Mouse (Mus musculus) hindbrain, embryonic 11.5 days (tissue): ENCODE measurements around the gene H2-DMb1. TPM values are rescaled to one million over a fixed set of nuclear protein-coding genes. Genes with fewer than 3 reads are reported as not detected.

ENCODE experiments used
- ATAC-seq: fragments of 200-750 bp; cut with Nextera tagmentation; 2 replicates; pipeline ENCODE4 v1.8.0; 2017; ENCODE audit warnings: mild to moderate bottlenecking, moderate TSS enrichment, moderate library complexity; ENCODE audit not compliant: low FRiP score
- DNase-seq: peaks from one replicate; pipeline ENCODE4 v3.0.0-alpha.2; 2015; ENCODE audit warnings: low spot score
- H3K27ac ChIP-seq: fragments of 300-500 bp; sonication (generic); 2 replicates; pipeline ENCODE4 v1.5.1; 2014; ENCODE audit warnings: mild to moderate bottlenecking, low read depth, low read length
- H3K27me3 ChIP-seq: fragments of 300-500 bp; sonication (generic); 2 replicates; pipeline ENCODE4 v1.6.1; 2014; ENCODE audit warnings: mild to moderate bottlenecking, low read length, moderate library complexity, mixed read lengths; ENCODE audit not compliant: control insufficient read depth, insufficient read depth
- H3K36me3 ChIP-seq: fragments of 300-500 bp; sonication (generic); 2 replicates; pipeline ENCODE4 v1.6.1; 2014; ENCODE audit warnings: mild to moderate bottlenecking, low read length, moderate library complexity, mixed read lengths; ENCODE audit not compliant: control insufficient read depth, insufficient read depth
- H3K4me1 ChIP-seq: fragments of 300-500 bp; sonication (generic); replicated peaks from 2 replicates; pipeline ENCODE4 v1.6.1; 2014; ENCODE audit warnings: low read length, mixed read lengths; ENCODE audit not compliant: control insufficient read depth, insufficient read depth
- H3K4me2 ChIP-seq: fragments of 300-500 bp; sonication (generic); replicated peaks from 2 replicates; pipeline ENCODE4 v1.6.1; 2014; ENCODE audit warnings: mild to moderate bottlenecking, low read depth, low read length
- H3K4me3 ChIP-seq: fragments of 300-500 bp; sonication (generic); 2 replicates; pipeline ENCODE4 v1.5.1; 2014; ENCODE audit warnings: low read depth, low read length
- H3K9ac ChIP-seq: fragments of 300-500 bp; sonication (generic); 2 replicates; pipeline ENCODE4 v1.6.1; 2014; ENCODE audit warnings: low read depth, low read length
- H3K9me3 ChIP-seq: fragments of 300-500 bp; sonication (generic); 2 replicates; pipeline ENCODE4 v1.6.1; 2016; ENCODE audit warnings: low read length; ENCODE audit not compliant: control insufficient read depth
- WGBS: fragments of 180-500 bp; shearing (Covaris S2); extraction: QIAGEN DNeasy Blood & Tissue Kit; methylation state at CpG from one replicate; pipeline ENCODE4 v1.1.7; 2014; 5-methylcytosine and 5-hydroxymethylcytosine counted together
- polyA plus RNA-seq: library from polyadenylated mRNA; unstranded; fragments of >200 nt; fragmentation: Nextera tagmentation; extraction: Ambion mirVana; gene quantifications from 2 replicates; pipeline ENCODE4 v1.2.1, GENCODE M21; 2014

H2-DMb1 gene
- polyA plus RNA-seq, 1 experiment from 2014 or later = 0.94 TPM

GRCm38 (mm10) chr17:34205021-34205745 lies 52.3 kb downstream of the H2-DMb1 start:
- 19% methylated on average over 18 of the region's 18 CpGs for WGBS
- DNase-seq (no peak), ATAC-seq (no peak)

GRCm38 (mm10) chr17:34205746-34206176 lies 52.9 kb downstream of the H2-DMb1 start:
- Histone ChIP-seq H3K4me2 (no peak overlapping the region), H3K9ac (no peak overlapping the region), H3K9me3 (no peaks in the 10 kb centered on the region), H3K4me3 (no peak overlapping the region), H3K27ac (no peak overlapping the region), H3K4me1 (peaks cover 6% of the 10 kb centered on the region; the same call in 1 of the 2 replicates), H3K36me3 (no peaks in the 10 kb centered on the region), H3K27me3 (peaks cover 23% of the 10 kb centered on the region)
- WGBS = 22% methylated on average over 9 of the region's 9 CpGs
- ATAC-seq (no peak), DNase-seq (peak; percentile 48)

More at GRCm38 (mm10) chr17:34205021-34205745, 52.3 kb downstream of the H2-DMb1 start:
- Histone ChIP-seq H3K4me3 (peak overlapping the region; percentile 61), H3K9me3 (no peaks in the 10 kb centered on the region), H3K9ac (no peak overlapping the region; the same call in 1 of the 2 replicates), H3K4me2 (peak overlapping the region; percentile 89), H3K27ac (no peak overlapping the region), H3K27me3 (peaks cover 23% of the 10 kb centered on the region), H3K4me1 (peaks cover 6% of the 10 kb centered on the region; the same call in 1 of the 2 replicates), H3K36me3 (no peaks in the 10 kb centered on the region)

- peaks cover 6% of the 10 kb centered on the region; the same call in 1 of the 2 replicates for H3K4me1 ChIP-seq
- DNase-seq = no peak
- no peak overlapping the region for H3K4me3 ChIP-seq
- peaks cover 22% of the 10 kb centered on the region for H3K27me3 ChIP-seq
- H3K4me2 ChIP-seq = no peak overlapping the region
- H3K9ac ChIP-seq = no peak overlapping the region
- no peak overlapping the region for H3K27ac ChIP-seq
- no peaks in the 10 kb centered on the region for H3K36me3 ChIP-seq
- no peak for ATAC-seq
- H3K9me3 ChIP-seq = no peaks in the 10 kb centered on the region
- 94% methylated on average over 5 of the region's 5 CpGs for WGBS
Measured at GRCm38 (mm10) chr17:34206731-34207130, 53.9 kb downstream of the H2-DMb1 start.

GRCm38 (mm10) chr17:34207456-34207855 lies 54.6 kb downstream of the H2-DMb1 start:
- H3K4me1 ChIP-seq = peaks cover 6% of the 10 kb centered on the region; the same call in 1 of the 2 replicates
- no peaks in the 10 kb centered on the region for H3K36me3 ChIP-seq
- H3K9ac ChIP-seq = no peak overlapping the region
- peaks cover 27% of the 10 kb centered on the region for H3K27me3 ChIP-seq
- no peak for DNase-seq
- no peak for ATAC-seq
- H3K27ac ChIP-seq = no peak overlapping the region
- no peak overlapping the region for H3K4me2 ChIP-seq
- no peaks in the 10 kb centered on the region for H3K9me3 ChIP-seq
- no peak overlapping the region for H3K4me3 ChIP-seq
- WGBS = 57% methylated on average over 3 of the region's 3 CpGs

- H3K27ac ChIP-seq = no peak overlapping the region
- ATAC-seq (no peak), DNase-seq (no peak)
- 94% methylated on average over 8 of the region's 9 CpGs for WGBS
- peaks cover 29% of the 10 kb centered on the region for H3K27me3 ChIP-seq
- no peak overlapping the region for H3K9ac ChIP-seq
- peaks cover 6% of the 10 kb centered on the region; the same call in 1 of the 2 replicates for H3K4me1 ChIP-seq
- no peak overlapping the region for H3K4me3 ChIP-seq
- no peak overlapping the region for H3K4me2 ChIP-seq
- H3K9me3 ChIP-seq = no peaks in the 10 kb centered on the region
- H3K36me3 ChIP-seq = no peaks in the 10 kb centered on the region
Measured at GRCm38 (mm10) chr17:34207866-34208265, 55.0 kb downstream of the H2-DMb1 start.

- ATAC-seq (no peak), DNase-seq (no peak)
- 30% methylated on average over 8 of the region's 10 CpGs for WGBS
- Histone ChIP-seq H3K27me3 (peaks cover 33% of the 10 kb centered on the region), H3K9me3 (no peaks in the 10 kb centered on the region), H3K27ac (no peak overlapping the region), H3K4me2 (no peak overlapping the region), H3K4me3 (no peak overlapping the region), H3K9ac (no peak overlapping the region), H3K4me1 (peaks cover 6% of the 10 kb centered on the region; the same call in 1 of the 2 replicates), H3K36me3 (no peaks in the 10 kb centered on the region)
Measured at GRCm38 (mm10) chr17:34208421-34208820, 55.5 kb downstream of the H2-DMb1 start.

- Histone ChIP-seq H3K9me3 (no peaks in the 10 kb centered on the region), H3K4me2 (no peak overlapping the region), H3K4me1 (peaks cover 5% of the 10 kb centered on the region; the same call in 1 of the 2 replicates), H3K27me3 (peaks cover 38% of the 10 kb centered on the region), H3K27ac (no peak overlapping the region), H3K36me3 (no peaks in the 10 kb centered on the region), H3K4me3 (no peak overlapping the region), H3K9ac (no peak overlapping the region)
- ATAC-seq = no peak
- WGBS = 43% methylated on average over 3 of the region's 3 CpGs
- DNase-seq = no peak
Measured at GRCm38 (mm10) chr17:34209680-34210079, 56.8 kb downstream of the H2-DMb1 start.
